Mouse (Mus musculus): ENCODE data around the gene Tbx21.

GRCm38 (mm10) chr11:97160341-97160740, 45.2 kb upstream of the Tbx21 start:
- TF ChIP-seq CTCF (IDR thresholded peaks at IDR 0.05; ENCODE audit: control insufficient read depth, insufficient read depth, insufficient read length) (no peak), USF1 (IDR thresholded peaks at IDR 0.05; ENCODE audit: low read depth) (no peak), CEBPB (IDR thresholded peaks at IDR 0.05; ENCODE audit: low read depth) (no peak), MYOG (IDR thresholded peaks at IDR 0.05; ENCODE audit: control insufficient read depth, extremely low read depth, insufficient read length) (no peak), MYOD1 (IDR thresholded peaks at IDR 0.05; ENCODE audit: control insufficient read depth, insufficient read length, low read depth) (no peak)

Data from C2C12 (cell line).